Mouse (Mus musculus) small intestine, adult 2 months (tissue): ENCODE results near the gene Pard3b. TPM values are rescaled to one million over a fixed set of nuclear protein-coding genes. Genes with fewer than 3 reads are reported as not detected.

Experiments
- H3K27ac ChIP-seq: fragments of 200-500 bp; 2 replicates; pipeline ENCODE4 v1.5.1; 2012; ENCODE audit warnings: low read depth, low read length, control low read depth, inconsistent platforms; ENCODE audit not compliant: insufficient read depth
- H3K27me3 ChIP-seq: fragments of 200-500 bp; 2 replicates; pipeline ENCODE4 v1.6.1; 2012; ENCODE audit warnings: mild to moderate bottlenecking, moderate library complexity, low read length, inconsistent platforms; ENCODE audit not compliant: control insufficient read depth, insufficient read depth
- H3K36me3 ChIP-seq: fragments of 200-500 bp; 2 replicates; pipeline ENCODE4 v1.6.1; 2012; ENCODE audit warnings: mild to moderate bottlenecking, low read length, control low read depth, inconsistent platforms; ENCODE audit not compliant: control insufficient read depth, insufficient read depth
- H3K4me1 ChIP-seq: fragments of 200-500 bp; 2 replicates; pipeline ENCODE4 v1.6.1; 2012; ENCODE audit warnings: low read length, inconsistent platforms, mixed read lengths; ENCODE audit not compliant: control insufficient read depth, insufficient read depth, insufficient read length
- H3K4me3 ChIP-seq: fragments of 200-500 bp; 2 replicates; pipeline ENCODE4 v1.5.1; 2012; ENCODE audit warnings: low read depth, mild to moderate bottlenecking, control low read depth, inconsistent platforms, low read length, moderate library complexity
- CTCF ChIP-seq: fragments of 200-500 bp; IDR thresholded peaks from 2 replicates; pipeline ENCODE4 v1.5.1; 2012; ENCODE audit warnings: low read depth, mild to moderate bottlenecking, control low read depth, inconsistent platforms, low read length, moderate library complexity, mixed read lengths; ENCODE audit not compliant: insufficient replicate concordance, insufficient read length; ENCODE audit errors: extremely low read depth
- POLR2A ChIP-seq: fragments of 200-500 bp; IDR thresholded peaks from 2 replicates; pipeline ENCODE4 v1.6.1; 2012; ENCODE audit warnings: low read depth, mild to moderate bottlenecking, control low read depth, inconsistent platforms, low read length, moderate library complexity
- WGBS: fragments of 180-500 bp; shearing (Covaris S2); methylation state at CpG from one replicate; pipeline ENCODE4 v1.1.7; 2018; 5-methylcytosine and 5-hydroxymethylcytosine counted together
- polyA plus RNA-seq: library from polyadenylated mRNA; depleted of rRNA; stranded (reverse); fragments of >200 nt; gene quantifications from 2 replicates; pipeline ENCODE4 v1.2.3, GENCODE M21; 2012

The Pard3b gene
- polyA plus RNA-seq, 1 experiment: 7.2 TPM

- H3K27ac ChIP-seq: no peak overlapping the region
- no peaks in the 10 kb centered on the region for H3K36me3 ChIP-seq
- H3K27me3 ChIP-seq: no peaks in the 10 kb centered on the region
- TF ChIP-seq CTCF (no peak), POLR2A (no peak)
- H3K4me1 ChIP-seq: peaks cover 7% of the 10 kb centered on the region; the same call in 1 of the 2 replicates
- no peak overlapping the region for H3K4me3 ChIP-seq
- 20% methylated on average over 4 of the region's 4 CpGs for WGBS
Measured at GRCm38 (mm10) chr1:62388013-62388412, 749.4 kb downstream of the Pard3b start.

DNA sequence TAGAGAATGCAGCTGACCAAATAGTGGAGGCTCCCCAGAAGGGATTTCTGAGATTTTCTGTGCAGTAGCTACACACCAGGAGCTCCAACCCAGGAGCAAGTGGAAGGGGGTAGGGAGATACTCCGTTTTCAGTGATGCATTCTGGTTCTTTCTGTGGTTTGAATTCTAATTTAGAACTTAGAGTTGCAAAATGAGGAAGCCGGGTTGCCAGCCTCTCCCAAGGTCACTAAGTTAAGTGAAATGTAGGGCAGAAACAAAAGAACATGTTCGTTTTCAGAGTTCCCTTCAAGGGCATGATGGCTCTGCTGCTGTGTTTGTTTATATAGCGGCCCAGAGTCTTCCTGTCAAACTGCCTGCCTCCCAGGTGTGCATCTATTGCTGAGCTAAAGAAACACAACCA lies 754.2 kb downstream of the Pard3b start:
- H3K4me3 ChIP-seq: no peak overlapping the region

DNA sequence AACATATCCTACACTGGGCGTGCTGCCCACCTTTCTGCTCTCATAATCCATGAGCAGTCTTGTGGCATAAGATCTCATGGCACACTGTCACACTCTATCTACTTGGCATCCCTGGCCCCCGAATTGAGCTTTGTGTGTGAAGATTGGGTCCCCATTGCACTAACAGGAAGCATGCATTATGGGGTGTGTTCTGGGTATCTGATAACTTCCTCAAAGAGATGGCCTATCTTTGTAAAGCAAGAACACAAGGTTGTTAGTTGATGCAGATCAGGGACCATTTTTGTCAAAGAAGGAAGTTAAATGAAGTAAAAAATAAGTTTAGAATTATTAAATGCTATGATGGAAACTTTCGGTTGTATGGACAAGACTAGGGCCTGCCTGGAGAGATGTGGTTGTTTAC lies 755.9 kb downstream of the Pard3b start:
- no peak for TF ChIP-seq POLR2A
- TF ChIP-seq CTCF: no peak
- H3K27me3 ChIP-seq: no peaks in the 10 kb centered on the region
- 93% methylated on average over 3 of the region's 3 CpGs for WGBS

More for the DNA sequence above, 754.2 kb downstream of the Pard3b start:
- no peaks in the 10 kb centered on the region for H3K27me3 ChIP-seq
- no peak overlapping the region for H3K27ac ChIP-seq
- 60% methylated on average over 4 of the region's 4 CpGs for WGBS
- H3K4me1 ChIP-seq: peaks cover 3% of the 10 kb centered on the region; the same call in 1 of the 2 replicates
- H3K36me3 ChIP-seq: no peaks in the 10 kb centered on the region
- TF ChIP-seq POLR2A (no peak), CTCF (no peak)

DNA sequence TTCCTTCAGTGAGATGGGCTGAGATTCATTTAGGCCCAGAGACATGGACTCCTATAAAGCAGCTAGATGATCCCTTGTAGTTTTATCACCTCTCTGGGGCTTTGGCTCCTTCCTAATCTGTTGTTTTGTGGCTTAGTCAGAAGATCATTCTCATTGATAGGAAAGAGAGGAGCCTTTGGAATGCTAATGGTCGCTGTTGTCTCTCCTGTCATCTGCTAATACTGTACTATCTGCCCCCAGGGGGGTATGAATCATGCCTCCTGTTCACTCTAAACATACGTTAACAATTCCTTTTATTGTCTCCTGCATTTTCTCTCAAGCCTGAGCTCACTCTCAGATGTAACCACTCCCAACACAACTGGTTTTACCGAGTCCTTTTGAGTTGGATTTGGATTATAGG lies 759.6 kb downstream of the Pard3b start:
- Histone ChIP-seq H3K27me3 (no peaks in the 10 kb centered on the region), H3K4me3 (no peak overlapping the region), H3K27ac (no peak overlapping the region), H3K4me1 (no peaks in the 10 kb centered on the region), H3K36me3 (no peaks in the 10 kb centered on the region)
- WGBS: 48% methylated on average over 3 of the region's 3 CpGs
- TF ChIP-seq POLR2A (no peak), CTCF (no peak)

More for the DNA sequence above, 755.9 kb downstream of the Pard3b start:
- Histone ChIP-seq H3K36me3 (no peaks in the 10 kb centered on the region), H3K27ac (no peak overlapping the region), H3K4me3 (no peak overlapping the region), H3K4me1 (no peaks in the 10 kb centered on the region)

DNA sequence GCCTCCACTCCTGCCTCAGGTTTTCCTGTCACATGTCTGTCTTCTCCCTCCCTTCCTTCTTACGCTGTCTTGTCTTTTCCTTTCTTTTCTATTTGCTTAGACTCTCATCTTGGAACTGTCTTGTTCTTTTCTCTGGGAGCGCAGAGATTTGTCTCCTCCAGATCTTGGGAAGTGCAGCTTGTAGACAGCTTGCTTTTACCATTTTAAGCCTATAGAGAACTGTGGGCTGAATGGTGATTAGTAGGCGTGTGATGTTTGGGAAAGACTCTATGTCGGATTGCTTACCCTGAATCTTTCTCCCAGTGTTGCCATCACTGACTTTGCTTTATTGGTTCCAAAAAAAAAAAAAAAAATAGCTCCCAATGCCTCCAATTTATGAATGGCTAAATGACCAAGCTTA lies 760.1 kb downstream of the Pard3b start:
- no peak overlapping the region for H3K27ac ChIP-seq
- no peaks in the 10 kb centered on the region for H3K4me1 ChIP-seq
- H3K27me3 ChIP-seq: no peaks in the 10 kb centered on the region
- WGBS: 93% methylated on average over 4 of the region's 4 CpGs
- TF ChIP-seq CTCF (no peak), POLR2A (no peak)
- H3K36me3 ChIP-seq: no peaks in the 10 kb centered on the region
- no peak overlapping the region for H3K4me3 ChIP-seq

DNA sequence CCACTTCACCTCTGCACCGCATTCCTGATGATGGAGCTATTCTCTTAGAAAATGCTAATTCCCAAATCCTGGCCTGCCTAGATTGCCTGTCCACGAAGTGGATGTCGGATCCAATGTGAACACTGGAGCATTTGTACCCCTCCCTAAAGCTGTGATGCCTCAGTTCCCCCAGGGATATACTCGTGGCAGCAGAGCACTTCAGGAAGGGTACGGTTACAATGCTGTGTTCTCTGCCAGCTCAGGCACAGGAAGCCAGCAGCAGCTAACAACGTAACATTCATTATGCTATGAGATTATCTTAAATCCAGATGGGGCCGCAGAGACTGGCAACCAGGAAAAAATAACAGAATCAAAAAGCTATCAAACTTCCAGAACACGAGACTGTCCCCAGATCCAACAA lies 766.4 kb downstream of the Pard3b start:
- no peak for TF ChIP-seq POLR2A
- no peak for TF ChIP-seq CTCF
- Histone ChIP-seq H3K4me3 (no peak overlapping the region), H3K27ac (no peak overlapping the region), H3K4me1 (no peaks in the 10 kb centered on the region), H3K27me3 (no peaks in the 10 kb centered on the region), H3K36me3 (no peaks in the 10 kb centered on the region)
- WGBS: 85% methylated on average over 8 of the region's 8 CpGs

GRCm38 (mm10) chr1:62411368-62411767 lies 772.7 kb downstream of the Pard3b start:
- TF ChIP-seq POLR2A: no peak
- TF ChIP-seq CTCF: no peak
- Histone ChIP-seq H3K27me3 (no peaks in the 10 kb centered on the region), H3K36me3 (no peaks in the 10 kb centered on the region), H3K4me3 (no peak overlapping the region), H3K4me1 (no peaks in the 10 kb centered on the region), H3K27ac (no peak overlapping the region)
- 97% methylated on average over 2 of the region's 2 CpGs for WGBS
